ENCODE assay signal across 8 mouse cellular contexts in genomic region chr6:122309446-122309960, GRCm38 (mm10). TPM values are rescaled to one million over a fixed set of nuclear protein-coding genes. Genes with fewer than 3 reads are reported as not detected.
DNase-seq lines count a peak whose midpoint lies in the region; ATAC-seq and TF ChIP-seq lines count a peak whose summit lies in the region.

No protein-coding gene starts in this region.

- TF ChIP-seq CTCF in gastrocnemius, adult 2 months (IDR thresholded peaks at IDR 0.05), result no peak
- no peak for TF ChIP-seq CTCF in heart, postnatal 0 days (IDR thresholded peaks at IDR 0.05; ENCODE audit: low read depth)

- WGBS in heart, postnatal 0 days, result 3% methylated on average over 11 of the region's 11 CpGs

- ATAC-seq in heart, postnatal 0 days (ENCODE audit: insufficient read depth, low read depth), result no peak

- H3K9me3 ChIP-seq in heart, postnatal 0 days (replicated peaks; ENCODE audit: control insufficient read depth, low read length), result no peaks in the 10 kb centered on the region
- H3K9me3 ChIP-seq in megakaryocyte, embryonic 14.5 days, result no peaks in the 10 kb centered on the region

- intact Hi-C loops in gastrocnemius, adult 2 months (cut with DNase I), result loop anchor here (2.0 to 10.0 kb wide), 2 partner anchors 29 to 1035 kb away; no protein-coding TSS in a partner anchor

- H3K9ac ChIP-seq in heart, postnatal 0 days (replicated peaks; ENCODE audit: low read depth, low read length), result peak overlapping the region; percentile 95

- peaks cover 18% of the 10 kb centered on the region for H3K36me3 ChIP-seq in heart, postnatal 0 days (replicated peaks; ENCODE audit: control insufficient read depth, insufficient read depth, low read length)
- peaks cover 33% of the 10 kb centered on the region for H3K36me3 ChIP-seq in megakaryocyte, embryonic 14.5 days (replicated peaks; ENCODE audit: low read length)

- H3K27me3 ChIP-seq in heart, postnatal 0 days (ENCODE audit: control insufficient read depth, insufficient read depth, low read length), result no peaks in the 10 kb centered on the region
- no peaks in the 10 kb centered on the region for H3K27me3 ChIP-seq in megakaryocyte, embryonic 14.5 days (replicated peaks)

- peak overlapping the region; percentile 93 for H3K27ac ChIP-seq in gastrocnemius, adult 2 months
- H3K27ac ChIP-seq in heart, postnatal 0 days (ENCODE audit: low read depth), result peak overlapping the region; percentile 81; the same call in 1 of the 2 replicates

- peaks cover 14% of the 10 kb centered on the region for H3K4me1 ChIP-seq in heart, postnatal 0 days (ENCODE audit: control insufficient read depth, insufficient read depth)
- peaks cover 39% of the 10 kb centered on the region for H3K4me1 ChIP-seq in megakaryocyte, embryonic 14.5 days

- no peak for TF ChIP-seq EP300 in heart, postnatal 0 days (IDR thresholded peaks at IDR 0.05; ENCODE audit: low read depth)

- no peak for DNase-seq in gastrocnemius, adult 2 months
- DNase-seq in gastrocnemius, adult 8-10 months (ENCODE audit: low spot score in 2 of 2), result no peak
- DNase-seq in NIH3T3 (ENCODE audit: low read depth), result peak; percentile 59
- DNase-seq in heart, postnatal 0 days (ENCODE audit: low spot score), result no peak
- DNase-seq in right cerebral cortex, adult 2 months (ENCODE audit: low spot score in 2 of 2), result no peak
- no peak for DNase-seq in right cerebral cortex, postnatal 25 days
- no peak for DNase-seq in kidney, postnatal 10 days

- peak overlapping the region; percentile 98 for H3K4me2 ChIP-seq in heart, postnatal 0 days (ENCODE audit: low read depth, low read length)

- peak overlapping the region; percentile 84 for H3K4me3 ChIP-seq in gastrocnemius, adult 2 months
- H3K4me3 ChIP-seq in heart, postnatal 0 days (ENCODE audit: low read depth, low read length), result peak overlapping the region; percentile 98
- H3K4me3 ChIP-seq in megakaryocyte, embryonic 14.5 days (replicated peaks), result peak overlapping the region; percentile 92

RNA-seq across cellular contexts. Expression of gene M6pr, which starts 1.0 kb away (rescaled TPM):
- total RNA-seq in gastrocnemius, adult 2 months (2021), result 10 to 100 TPM; 20.0 to 23.0 TPM
- 10 to 100 TPM; 19.2 to 22.7 (median 21.5) TPM for total RNA-seq in gastrocnemius, adult 8-10 months (2022)
- total RNA-seq in heart, postnatal 0 days (2014; rRNA removed; ENCODE audit: low replicate concordance), result 55.9 and 58.4 TPM in 2 replicates
- 52.2 and 52.9 TPM in 2 replicates for polyA plus RNA-seq in heart, postnatal 0 days (2015; fragmentation: Nextera tagmentation; extraction: Ambion mirVana)
- polyA plus RNA-seq in megakaryocyte, embryonic 14.5 days (2012; ENCODE audit: insufficient read depth, low replicate concordance), result 3.6 and 13.0 TPM in 2 replicates

RNA-seq across cellular contexts. Expression of gene Klrg1, which starts 26.8 kb away (rescaled TPM):
- total RNA-seq in gastrocnemius, adult 2 months (2021), result not detected
- under 1 TPM in 1 of 4 experiments, not detected in 3; 0.27 TPM for total RNA-seq in gastrocnemius, adult 8-10 months (2022)
- not detected in 2 replicates for total RNA-seq in heart, postnatal 0 days (2014; rRNA removed; ENCODE audit: low replicate concordance)
- polyA plus RNA-seq in heart, postnatal 0 days (2015; fragmentation: Nextera tagmentation; extraction: Ambion mirVana), result not detected in 2 replicates
- polyA plus RNA-seq in megakaryocyte, embryonic 14.5 days (2012; ENCODE audit: insufficient read depth, low replicate concordance), result not detected in 2 replicates

RNA-seq across cellular contexts. Expression of gene Phc1, which starts 30.9 kb away (rescaled TPM):
- 10 to 100 TPM; 24.8 to 32.8 TPM for total RNA-seq in gastrocnemius, adult 2 months (2021)
- total RNA-seq in gastrocnemius, adult 8-10 months (2022), result 10 to 100 TPM; 28.7 to 43.0 (median 33.0) TPM
- total RNA-seq in heart, postnatal 0 days (2014; rRNA removed; ENCODE audit: low replicate concordance), result 19.6 TPM in 2 replicates
- 4.3 and 4.6 TPM in 2 replicates for polyA plus RNA-seq in heart, postnatal 0 days (2015; fragmentation: Nextera tagmentation; extraction: Ambion mirVana)
- 2.8 and 35.8 TPM in 2 replicates for polyA plus RNA-seq in megakaryocyte, embryonic 14.5 days (2012; ENCODE audit: insufficient read depth, low replicate concordance)
